Mouse (Mus musculus) c-Kit-positive CD71-positive TER-119-positive erythroid progenitor cells, embryonic 14.5 days (primary cell): ENCODE results near the gene Fam241b.

ENCODE experiments used
- DNase-seq: peaks from one replicate; pipeline ENCODE4 v3.0.0-alpha.2; 2013; ENCODE audit warnings: low spot score

The Fam241b gene

GRCm38 (mm10) chr10:62069946-62070345 lies 73.8 kb downstream of the Fam241b start:
- no peak for DNase-seq

GRCm38 (mm10) chr10:62069398-62069797 lies 74.3 kb downstream of the Fam241b start:
- DNase-seq = no peak

- DNase-seq = no peak
These were observed 75.2 kb downstream of the Fam241b start for GRCm38 (mm10) chr10:62068532-62068931.

GRCm38 (mm10) chr10:62066213-62066612 lies 77.5 kb downstream of the Fam241b start:
- DNase-seq = peak; percentile 22

GRCm38 (mm10) chr10:62062786-62063185 lies 80.9 kb downstream of the Fam241b start:
- DNase-seq = no peak

- DNase-seq = no peak
These were observed 82.6 kb downstream of the Fam241b start for GRCm38 (mm10) chr10:62060969-62061678.

- DNase-seq = no peak
These were observed 83.4 kb downstream of the Fam241b start for GRCm38 (mm10) chr10:62060224-62060913.

GRCm38 (mm10) chr10:62058508-62059375 lies 85.0 kb downstream of the Fam241b start:
- no peak for DNase-seq
